Mouse (Mus musculus): ENCODE measurements at regions not wholly inside any gene's neighbourhood (a gene's known extent, or its start where the extent isn't known, plus 50 kb on each side); places are given as distances from the start of the nearest gene placed in this dataset.

DNA sequence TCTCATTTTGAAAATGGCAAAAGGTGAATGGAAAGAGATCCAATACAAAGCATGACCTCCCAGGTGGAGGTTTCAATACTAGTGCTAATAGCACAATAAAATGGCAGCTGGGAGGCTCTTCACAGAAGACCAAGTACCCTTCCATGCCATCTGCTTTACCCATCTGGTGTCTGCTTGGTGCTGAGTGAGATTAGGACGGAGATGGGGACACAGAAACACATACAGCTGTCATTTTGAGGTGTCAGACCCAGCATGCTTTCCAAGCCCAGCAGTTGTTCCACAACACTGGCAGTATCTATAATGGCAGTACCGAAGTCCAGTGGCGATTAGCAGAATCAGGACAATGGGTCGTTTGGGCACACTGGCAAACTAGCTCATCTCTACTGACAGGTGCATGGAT lies 118.9 kb upstream of the 1700064H15Rik start:
- no peaks in the 10 kb centered on the region for H3K9me3 ChIP-seq (ENCODE audit: control insufficient read depth, low read length)
- H3K4me1 ChIP-seq (ENCODE audit: control insufficient read depth, insufficient read depth, low read length) = no peaks in the 10 kb centered on the region
- ATAC-seq (ENCODE audit: low read depth) = no peak
- H3K36me3 ChIP-seq (ENCODE audit: control insufficient read depth, insufficient read depth, low read length) = no peaks in the 10 kb centered on the region
- WGBS = 72% methylated on average over 4 of the region's 4 CpGs
- H3K9ac ChIP-seq (replicated peaks; ENCODE audit: low read depth, low read length) = no peak overlapping the region
- no peak overlapping the region for H3K4me3 ChIP-seq (ENCODE audit: low read depth, low read length)
- no peaks in the 10 kb centered on the region for H3K27me3 ChIP-seq (ENCODE audit: control insufficient read depth, insufficient read depth, low read length)
- H3K27ac ChIP-seq (ENCODE audit: low read depth, low read length) = no peak overlapping the region
- no peak overlapping the region for H3K4me2 ChIP-seq (ENCODE audit: low read depth, low read length)

DNA sequence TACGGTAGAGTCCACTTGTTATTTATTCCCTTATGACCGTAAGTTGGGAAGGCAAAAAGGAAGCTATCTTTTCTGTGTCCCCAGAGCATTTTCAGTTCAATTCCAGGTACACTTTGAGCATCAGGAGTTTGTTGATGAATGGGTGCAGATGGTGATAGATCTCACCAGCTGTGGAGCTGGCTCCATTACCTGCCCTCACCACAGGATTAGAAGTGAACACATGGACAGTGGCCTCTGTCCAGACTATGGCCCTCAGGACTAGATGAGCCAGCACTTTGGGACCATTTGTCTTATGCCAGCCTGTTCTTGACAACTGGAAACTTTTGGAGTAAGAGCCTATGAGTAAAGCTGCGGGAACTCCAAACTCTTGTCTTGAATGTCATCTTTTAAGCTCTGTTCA lies 123.5 kb upstream of the 1700064H15Rik start:
- Histone ChIP-seq H3K4me3 (ENCODE audit: low read depth, low read length) (no peak overlapping the region), H3K27me3 (ENCODE audit: control insufficient read depth, insufficient read depth, low read length) (no peaks in the 10 kb centered on the region), H3K9ac (replicated peaks; ENCODE audit: low read depth, low read length) (no peak overlapping the region), H3K9me3 (ENCODE audit: control insufficient read depth, low read length) (no peaks in the 10 kb centered on the region), H3K4me2 (ENCODE audit: low read depth, low read length) (no peak overlapping the region), H3K4me1 (ENCODE audit: control insufficient read depth, insufficient read depth, low read length) (no peaks in the 10 kb centered on the region), H3K27ac (ENCODE audit: low read depth, low read length) (no peak overlapping the region), H3K36me3 (ENCODE audit: control insufficient read depth, insufficient read depth, low read length) (no peaks in the 10 kb centered on the region)
- ATAC-seq (ENCODE audit: low read depth) = no peak
- WGBS = 90% methylated on average over 3 of the region's 3 CpGs

GRCm38 (mm10) chr3:19754011-19754410 lies 125.5 kb upstream of the 1700064H15Rik start:
- no peak for ATAC-seq (ENCODE audit: low read depth)
- no peak overlapping the region for H3K4me2 ChIP-seq (ENCODE audit: low read depth, low read length)
- H3K4me1 ChIP-seq (ENCODE audit: control insufficient read depth, insufficient read depth, low read length) = no peaks in the 10 kb centered on the region
- no peaks in the 10 kb centered on the region for H3K9me3 ChIP-seq (ENCODE audit: control insufficient read depth, low read length)
- H3K4me3 ChIP-seq (ENCODE audit: low read depth, low read length) = no peak overlapping the region
- no peaks in the 10 kb centered on the region for H3K36me3 ChIP-seq (ENCODE audit: control insufficient read depth, insufficient read depth, low read length)
- H3K27me3 ChIP-seq (ENCODE audit: control insufficient read depth, insufficient read depth, low read length) = no peaks in the 10 kb centered on the region
- H3K27ac ChIP-seq (ENCODE audit: low read depth, low read length) = no peak overlapping the region
- WGBS = 75% methylated on average over 1 of the region's 1 CpGs
- H3K9ac ChIP-seq (replicated peaks; ENCODE audit: low read depth, low read length) = no peak overlapping the region

- ATAC-seq (ENCODE audit: low read depth) = no peak
- Histone ChIP-seq H3K9ac (replicated peaks; ENCODE audit: low read depth, low read length) (no peak overlapping the region), H3K4me2 (ENCODE audit: low read depth, low read length) (no peak overlapping the region), H3K36me3 (ENCODE audit: control insufficient read depth, insufficient read depth, low read length) (no peaks in the 10 kb centered on the region), H3K4me1 (ENCODE audit: control insufficient read depth, insufficient read depth, low read length) (no peaks in the 10 kb centered on the region), H3K9me3 (ENCODE audit: control insufficient read depth, low read length) (no peaks in the 10 kb centered on the region), H3K27ac (ENCODE audit: low read depth, low read length) (no peak overlapping the region), H3K4me3 (ENCODE audit: low read depth, low read length) (no peak overlapping the region), H3K27me3 (ENCODE audit: control insufficient read depth, insufficient read depth, low read length) (no peaks in the 10 kb centered on the region)
- WGBS = 71% methylated on average over 2 of the region's 2 CpGs
These were observed 126.2 kb upstream of the 1700064H15Rik start for GRCm38 (mm10) chr3:19754636-19755035.

DNA sequence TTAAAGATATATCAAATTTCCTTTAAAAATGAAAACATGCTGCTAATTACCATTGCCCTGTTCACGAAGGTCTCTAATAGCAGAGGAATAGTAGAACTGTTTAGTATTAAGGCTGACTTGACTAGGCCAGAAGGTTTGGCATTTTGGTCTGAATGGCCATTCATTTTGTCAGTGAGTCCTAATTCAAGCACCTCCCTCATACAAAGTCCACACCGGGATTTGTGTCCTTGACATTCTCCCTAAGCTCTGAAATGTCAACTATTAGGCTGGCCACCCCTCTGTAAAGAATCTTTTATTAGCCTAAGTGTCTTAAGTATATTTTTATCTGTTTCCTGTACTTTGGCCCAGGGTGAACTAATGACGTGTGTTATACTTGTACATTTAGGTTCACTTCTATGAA lies 126.7 kb upstream of the 1700064H15Rik start:
- Histone ChIP-seq H3K9me3 (ENCODE audit: control insufficient read depth, low read length) (no peaks in the 10 kb centered on the region), H3K36me3 (ENCODE audit: control insufficient read depth, insufficient read depth, low read length) (no peaks in the 10 kb centered on the region), H3K4me2 (ENCODE audit: low read depth, low read length) (no peak overlapping the region), H3K4me3 (ENCODE audit: low read depth, low read length) (no peak overlapping the region), H3K9ac (replicated peaks; ENCODE audit: low read depth, low read length) (no peak overlapping the region), H3K27ac (ENCODE audit: low read depth, low read length) (no peak overlapping the region), H3K4me1 (ENCODE audit: control insufficient read depth, insufficient read depth, low read length) (no peaks in the 10 kb centered on the region), H3K27me3 (ENCODE audit: control insufficient read depth, insufficient read depth, low read length) (no peaks in the 10 kb centered on the region)
- 80% methylated on average over 3 of the region's 3 CpGs for WGBS
- ATAC-seq (ENCODE audit: low read depth) = no peak

- no peaks in the 10 kb centered on the region for H3K9me3 ChIP-seq (ENCODE audit: control insufficient read depth, low read length)
- WGBS = 90% methylated on average over 1 of the region's 1 CpGs
- no peak for ATAC-seq (ENCODE audit: low read depth)
- H3K4me1 ChIP-seq (ENCODE audit: control insufficient read depth, insufficient read depth, low read length) = no peaks in the 10 kb centered on the region
- H3K9ac ChIP-seq (replicated peaks; ENCODE audit: low read depth, low read length) = no peak overlapping the region
- no peaks in the 10 kb centered on the region for H3K27me3 ChIP-seq (ENCODE audit: control insufficient read depth, insufficient read depth, low read length)
- H3K36me3 ChIP-seq (ENCODE audit: control insufficient read depth, insufficient read depth, low read length) = no peaks in the 10 kb centered on the region
- H3K27ac ChIP-seq (ENCODE audit: low read depth, low read length) = no peak overlapping the region
- no peak overlapping the region for H3K4me3 ChIP-seq (ENCODE audit: low read depth, low read length)
- no peak overlapping the region for H3K4me2 ChIP-seq (ENCODE audit: low read depth, low read length)
These were observed 158.2 kb upstream of the Cp start for GRCm38 (mm10) chr3:19798543-19799106.

GRCm38 (mm10) chr3:19810034-19810433 lies 146.8 kb upstream of the Cp start:
- no peaks in the 10 kb centered on the region for H3K27me3 ChIP-seq (ENCODE audit: control insufficient read depth, insufficient read depth, low read length)
- ATAC-seq (ENCODE audit: low read depth) = no peak
- H3K36me3 ChIP-seq (ENCODE audit: control insufficient read depth, insufficient read depth, low read length) = no peaks in the 10 kb centered on the region
- no peak overlapping the region for H3K4me2 ChIP-seq (ENCODE audit: low read depth, low read length)
- 80% methylated on average over 3 of the region's 3 CpGs for WGBS
- no peak overlapping the region for H3K9ac ChIP-seq (replicated peaks; ENCODE audit: low read depth, low read length)
- H3K4me3 ChIP-seq (ENCODE audit: low read depth, low read length) = no peak overlapping the region
- H3K4me1 ChIP-seq (ENCODE audit: control insufficient read depth, insufficient read depth, low read length) = no peaks in the 10 kb centered on the region
- H3K9me3 ChIP-seq (ENCODE audit: control insufficient read depth, low read length) = no peaks in the 10 kb centered on the region
- H3K27ac ChIP-seq (ENCODE audit: low read depth, low read length) = no peak overlapping the region

- H3K9me3 ChIP-seq (ENCODE audit: control insufficient read depth, low read length) = no peaks in the 10 kb centered on the region
- no peak overlapping the region for H3K27ac ChIP-seq (ENCODE audit: low read depth, low read length)
- ATAC-seq (ENCODE audit: low read depth) = no peak
- no peaks in the 10 kb centered on the region for H3K27me3 ChIP-seq (ENCODE audit: control insufficient read depth, insufficient read depth, low read length)
- H3K4me3 ChIP-seq (ENCODE audit: low read depth, low read length) = no peak overlapping the region
- no peaks in the 10 kb centered on the region for H3K4me1 ChIP-seq (ENCODE audit: control insufficient read depth, insufficient read depth, low read length)
- H3K9ac ChIP-seq (replicated peaks; ENCODE audit: low read depth, low read length) = no peak overlapping the region
- no peaks in the 10 kb centered on the region for H3K36me3 ChIP-seq (ENCODE audit: control insufficient read depth, insufficient read depth, low read length)
- no peak overlapping the region for H3K4me2 ChIP-seq (ENCODE audit: low read depth, low read length)
- 84% methylated on average over 1 of the region's 1 CpGs for WGBS
These were observed 131.9 kb upstream of the Cp start for GRCm38 (mm10) chr3:19824904-19825303.

GRCm38 (mm10) chr3:19828518-19829246 lies 128.2 kb upstream of the Cp start:
- Histone ChIP-seq H3K4me2 (ENCODE audit: low read depth, low read length) (no peak overlapping the region), H3K27ac (ENCODE audit: low read depth, low read length) (no peak overlapping the region), H3K36me3 (ENCODE audit: control insufficient read depth, insufficient read depth, low read length) (no peaks in the 10 kb centered on the region), H3K4me3 (ENCODE audit: low read depth, low read length) (no peak overlapping the region), H3K9me3 (ENCODE audit: control insufficient read depth, low read length) (no peaks in the 10 kb centered on the region), H3K9ac (replicated peaks; ENCODE audit: low read depth, low read length) (no peak overlapping the region), H3K4me1 (ENCODE audit: control insufficient read depth, insufficient read depth, low read length) (no peaks in the 10 kb centered on the region), H3K27me3 (ENCODE audit: control insufficient read depth, insufficient read depth, low read length) (no peaks in the 10 kb centered on the region)
- ATAC-seq (ENCODE audit: low read depth) = no peak
- 44% methylated on average over 5 of the region's 5 CpGs for whole genome bisulfite sequencing
